Mouse (Mus musculus) spleen, postnatal 36 days (tissue): ENCODE results near the gene Apobec3.
"Not testable (repeated sequence)": the region's sequence is repeated elsewhere in the genome, so short reads cannot be mapped to it uniquely, and the experiment has no call there.

Experiments
- DNase-seq, 2 experiments: peaks; one replicate each; pipeline ENCODE4 v3.0.0; 2022; ENCODE audit warnings: low spot score in 2 of 2, mixed read lengths in 1 of 2

Gene Apobec3

DNA sequence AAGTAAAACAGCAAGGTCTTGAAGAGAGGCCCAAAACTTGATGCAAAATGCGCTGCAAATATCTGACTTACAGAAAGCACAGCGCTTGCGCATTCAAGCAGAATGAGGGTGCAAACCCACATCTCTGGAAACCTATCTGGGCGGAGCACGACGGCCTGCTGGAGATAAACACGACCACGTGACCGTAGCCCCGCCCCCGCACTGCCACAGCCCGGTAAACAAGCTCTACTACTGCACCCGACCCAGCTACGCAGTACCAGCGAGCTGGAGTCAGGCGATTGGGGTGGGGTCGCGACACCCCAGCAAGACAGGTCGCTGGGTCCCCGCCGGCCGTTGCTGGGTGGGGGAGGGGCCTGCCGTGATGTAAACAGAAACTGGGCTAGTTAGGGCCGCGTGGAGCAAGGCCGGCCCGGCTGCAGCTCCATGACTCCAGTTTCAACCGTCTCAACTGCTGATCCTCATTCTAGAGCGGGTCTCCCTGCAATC lies 36.2 kb downstream of the Apobec3 start:
- DNase-seq: peak; percentile 97 to 98

DNA sequence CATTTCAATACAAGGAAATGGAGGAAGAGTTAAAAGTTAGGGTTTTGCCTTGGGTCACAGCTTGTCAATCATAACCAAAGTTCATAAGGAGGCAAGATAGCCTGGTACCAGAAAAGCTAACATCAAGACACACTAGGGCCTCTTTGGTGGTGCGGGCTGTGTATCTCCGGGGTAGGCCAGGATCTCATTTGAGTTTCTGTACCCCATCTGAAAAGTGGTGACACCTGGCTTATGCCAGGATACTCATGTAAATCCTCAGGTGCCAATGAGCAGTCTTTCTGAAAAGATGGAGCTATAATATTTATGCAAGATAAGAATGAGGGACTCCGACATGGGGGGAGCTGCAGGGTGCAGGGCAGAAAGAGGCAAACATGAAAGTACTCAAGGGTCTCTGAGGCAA lies 36.9 kb downstream of the Apobec3 start:
- DNase-seq: no peak

DNA sequence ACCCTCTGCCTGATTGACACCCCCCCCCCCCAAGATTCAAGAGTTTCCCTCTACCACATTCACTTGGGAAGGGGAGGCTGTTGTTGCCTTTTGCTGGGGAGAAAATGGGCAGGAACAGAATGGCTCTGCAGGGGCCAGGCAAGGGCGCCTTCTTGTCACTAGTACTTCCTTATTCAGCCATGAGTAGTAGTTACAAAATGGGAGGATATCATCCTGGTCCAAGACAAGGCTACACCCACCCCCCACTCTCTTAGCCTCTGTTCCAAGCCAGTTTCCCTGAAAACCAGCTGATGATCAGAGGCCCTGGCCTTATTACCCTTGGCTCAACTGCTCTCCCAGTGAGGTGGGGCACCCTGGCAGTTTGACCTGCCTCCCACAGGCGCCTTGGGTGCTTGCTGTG lies 37.3 kb downstream of the Apobec3 start:
- no peak for DNase-seq

DNA sequence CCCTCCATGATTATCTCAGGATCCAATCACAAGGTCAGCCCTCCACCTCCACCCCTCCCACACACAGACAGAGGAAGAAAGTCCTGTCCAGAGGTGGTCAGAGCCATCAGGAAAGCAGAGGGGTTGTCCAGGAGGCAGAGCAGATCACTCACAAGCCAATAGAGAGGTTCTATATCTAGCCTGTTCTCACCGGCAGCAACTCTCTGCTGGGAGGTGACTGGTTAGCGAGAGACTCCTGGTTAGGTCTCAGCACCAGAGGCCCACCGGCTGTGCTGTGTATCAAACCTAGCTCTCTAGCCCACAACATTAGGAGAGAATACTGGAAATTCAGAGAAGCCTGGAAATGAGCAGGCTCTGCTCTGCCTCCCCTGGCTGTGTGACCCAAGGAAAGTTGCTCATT lies 38.3 kb downstream of the Apobec3 start:
- no peak for DNase-seq

DNA sequence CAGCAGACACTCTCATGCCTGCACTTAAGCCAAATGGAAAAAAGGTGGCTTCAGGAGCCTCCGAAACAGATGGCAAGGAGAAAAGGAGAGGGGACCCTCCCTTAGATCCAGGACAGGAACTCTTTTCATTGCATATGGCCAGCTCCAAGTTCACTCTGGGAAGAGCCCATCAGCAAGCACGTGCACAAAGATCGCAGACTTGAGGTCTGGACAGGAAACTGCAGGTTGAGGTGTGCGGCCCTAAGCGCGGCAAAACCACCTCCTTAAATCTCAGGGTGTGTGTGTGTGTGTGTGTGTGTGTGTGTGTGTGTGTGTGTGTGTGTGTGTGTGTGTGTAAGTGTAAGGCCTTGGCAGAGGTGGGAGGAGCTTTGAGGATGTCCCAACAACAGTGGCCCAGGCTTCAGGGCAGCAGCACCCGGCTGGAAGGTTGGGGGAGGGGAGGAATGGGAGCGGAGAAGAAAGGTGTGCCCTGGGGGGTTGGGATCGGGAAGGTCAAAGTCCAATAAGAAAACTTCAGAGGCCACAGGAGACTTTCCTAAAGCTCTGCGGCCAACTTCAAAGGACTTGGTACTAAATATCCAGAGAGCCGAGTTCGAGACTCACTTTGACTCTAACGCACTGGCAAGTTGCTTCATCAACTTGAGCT lies 40.2 kb downstream of the Apobec3 start:
- DNase-seq: no peak

DNA sequence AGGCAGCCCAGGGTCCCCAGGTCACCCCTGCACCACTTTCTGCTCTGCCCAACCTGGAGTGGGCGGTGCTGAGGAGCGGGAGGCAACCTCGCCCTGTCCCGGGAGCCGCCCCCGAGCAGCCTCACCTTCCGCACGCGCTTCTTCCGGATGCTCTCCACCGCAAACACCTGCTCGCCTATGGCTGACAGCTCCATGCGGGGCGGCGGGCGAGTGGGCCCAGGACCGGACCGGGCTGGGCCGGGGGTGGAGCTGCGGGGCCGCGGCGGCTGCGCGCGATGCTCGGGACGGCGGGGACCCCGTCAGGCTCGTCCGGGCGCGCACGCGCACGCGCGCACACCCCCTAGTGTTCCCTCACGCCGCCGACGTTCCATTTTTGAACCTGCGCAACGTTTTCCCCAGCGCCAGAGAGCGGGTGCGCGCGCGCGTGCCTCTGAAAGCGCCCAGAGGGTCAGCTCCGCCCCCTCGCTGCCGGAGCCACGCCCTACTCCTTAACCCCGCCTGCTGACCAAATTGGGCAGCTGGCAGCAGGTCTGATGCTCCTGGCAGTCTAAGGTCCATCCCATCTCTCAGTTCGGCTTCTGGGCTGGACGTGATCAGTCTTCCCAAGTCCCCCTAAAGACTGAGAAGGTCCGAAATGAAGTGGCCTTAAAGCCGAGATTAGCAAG lies 41.0 kb downstream of the Apobec3 start:
- peak; percentile 91 to 93 for DNase-seq

DNA sequence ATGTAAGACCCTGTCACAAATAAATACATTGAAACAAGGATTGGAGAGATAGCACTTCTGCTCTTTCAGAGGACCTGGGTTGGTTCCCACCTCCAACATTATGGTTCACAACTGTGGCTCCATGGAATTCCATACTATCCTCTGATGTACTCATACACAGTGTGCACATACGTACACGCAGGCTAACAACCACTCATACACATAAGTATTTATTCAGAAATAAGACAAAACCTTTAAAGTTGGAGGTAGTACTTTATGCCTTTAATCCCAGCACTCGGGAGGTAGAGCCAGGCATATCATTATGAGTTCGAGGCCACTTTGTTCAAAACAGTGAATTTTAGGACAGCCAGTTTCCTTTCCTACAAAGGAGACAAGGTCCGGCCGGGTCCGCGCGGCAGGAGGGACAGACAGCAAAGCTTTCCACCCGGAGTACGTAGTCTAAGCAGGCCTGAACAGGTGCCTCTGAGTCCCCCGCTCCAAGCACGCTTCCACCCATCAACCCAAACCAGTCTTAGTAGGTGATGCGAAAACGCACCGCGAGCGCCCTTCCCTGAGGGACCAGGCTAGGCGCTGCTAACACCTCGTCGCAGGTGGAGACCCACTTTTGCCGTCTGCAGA lies 41.7 kb downstream of the Apobec3 start:
- DNase-seq: no peak

DNA sequence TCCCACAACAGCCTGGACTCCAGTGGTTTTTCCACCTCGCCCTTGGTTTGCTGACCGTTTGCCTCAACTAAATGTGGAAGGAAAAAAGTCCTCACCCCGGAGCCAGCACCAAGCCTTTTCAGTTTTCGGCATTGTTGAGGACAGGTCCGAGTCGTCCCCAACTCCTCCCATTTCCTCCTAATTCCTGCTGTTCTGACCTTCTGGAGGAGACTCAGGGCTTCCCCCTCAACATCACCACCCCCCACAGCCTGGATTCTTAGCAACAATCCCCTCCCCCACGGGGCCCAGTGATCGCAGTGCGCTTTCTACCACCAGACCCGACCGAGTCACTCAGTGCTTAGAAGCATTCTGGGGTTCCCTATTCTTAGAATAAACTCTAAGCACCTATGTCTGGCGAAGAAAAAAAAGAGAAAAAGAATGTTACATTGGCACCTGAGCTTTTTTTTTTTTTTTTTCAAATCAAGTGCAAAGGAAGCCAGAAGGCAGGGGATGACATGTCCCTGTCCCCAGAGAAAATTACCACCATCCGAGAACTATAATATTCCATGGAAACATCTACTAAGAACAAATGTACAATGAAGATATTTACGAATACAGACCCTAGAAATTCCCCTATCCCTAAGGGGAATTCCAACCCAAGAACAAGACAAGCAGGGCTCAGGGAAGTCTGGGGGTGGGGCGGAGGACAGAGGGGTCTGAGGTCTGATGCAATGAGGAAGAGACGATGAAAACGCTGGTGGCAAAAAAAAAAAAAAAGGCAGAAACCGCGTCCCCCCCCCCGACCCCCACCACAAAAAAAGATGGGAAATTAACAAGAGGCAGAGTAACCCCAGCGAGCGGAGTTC lies 42.4 kb downstream of the Apobec3 start:
- DNase-seq: no peak

DNA sequence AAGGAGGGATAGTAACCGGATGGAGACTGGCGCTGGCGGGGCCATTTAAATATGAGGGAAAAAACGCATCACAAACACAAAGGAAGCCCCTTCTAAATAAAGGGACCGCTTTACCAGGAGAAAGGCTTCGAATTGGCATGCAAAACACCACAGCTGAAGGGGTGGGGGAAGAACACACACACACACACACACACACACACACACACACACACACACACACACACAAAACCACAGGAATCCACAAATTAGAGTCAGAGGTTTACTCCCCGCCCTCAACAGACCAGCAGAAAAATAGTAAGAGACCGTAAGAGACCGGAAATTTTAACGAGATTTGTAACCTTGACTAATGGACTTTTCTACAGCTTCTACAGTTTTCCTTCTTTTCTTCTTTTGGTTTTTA lies 43.3 kb downstream of the Apobec3 start:
- DNase-seq: no peak

DNA sequence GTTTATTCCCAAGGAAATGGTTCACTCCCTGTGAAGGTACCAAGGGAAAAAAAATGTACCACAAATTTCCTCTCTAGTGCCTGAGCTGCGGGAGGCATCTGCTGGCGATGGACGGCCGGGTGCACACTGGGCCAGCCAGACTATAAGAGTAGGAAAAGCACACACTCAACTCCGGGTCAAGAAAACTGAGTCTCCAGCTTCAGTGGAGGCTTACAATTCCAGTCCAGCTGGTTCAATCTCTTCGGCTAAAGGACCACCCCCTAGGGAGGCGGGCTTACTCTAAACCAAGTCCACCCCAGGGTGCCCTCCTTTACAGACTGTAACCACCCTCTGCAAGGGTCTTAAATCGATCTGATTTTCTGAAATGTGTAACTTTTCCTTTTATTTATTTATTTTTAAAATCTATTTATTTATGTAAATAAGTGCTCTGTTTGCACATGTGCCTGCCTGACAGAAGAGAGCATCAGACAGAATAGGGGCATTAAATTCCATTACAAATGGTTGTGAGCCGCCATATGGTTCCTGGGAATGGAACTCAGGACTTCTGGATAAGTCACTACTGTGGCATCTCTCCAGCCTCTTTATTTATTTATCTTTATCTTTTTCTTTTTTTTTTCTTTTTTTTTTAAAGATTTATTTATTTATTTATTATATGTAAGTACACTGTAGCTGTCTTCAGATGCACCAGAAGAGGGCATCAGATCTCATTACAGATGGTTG lies 44.4 kb downstream of the Apobec3 start:
- DNase-seq: no peak

DNA sequence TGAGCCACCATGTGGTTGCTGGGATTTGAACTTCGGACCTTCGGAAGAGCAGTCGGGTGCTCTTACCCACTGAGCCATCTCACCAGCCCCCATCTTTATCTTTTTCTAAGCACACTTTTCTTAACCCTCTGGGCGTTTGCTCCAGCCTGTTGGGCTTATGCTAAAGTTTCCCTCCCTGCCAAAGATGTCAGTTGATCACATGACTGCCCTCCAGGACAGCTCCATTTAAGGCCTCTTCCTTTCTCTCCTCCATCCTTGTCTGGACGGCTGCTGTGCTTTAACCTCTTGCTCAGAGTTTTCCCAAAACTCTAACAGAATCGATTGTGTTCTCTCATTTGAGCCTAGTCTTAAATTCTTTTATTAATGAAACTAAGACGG lies 44.9 kb downstream of the Apobec3 start:
- no peak for DNase-seq

DNA sequence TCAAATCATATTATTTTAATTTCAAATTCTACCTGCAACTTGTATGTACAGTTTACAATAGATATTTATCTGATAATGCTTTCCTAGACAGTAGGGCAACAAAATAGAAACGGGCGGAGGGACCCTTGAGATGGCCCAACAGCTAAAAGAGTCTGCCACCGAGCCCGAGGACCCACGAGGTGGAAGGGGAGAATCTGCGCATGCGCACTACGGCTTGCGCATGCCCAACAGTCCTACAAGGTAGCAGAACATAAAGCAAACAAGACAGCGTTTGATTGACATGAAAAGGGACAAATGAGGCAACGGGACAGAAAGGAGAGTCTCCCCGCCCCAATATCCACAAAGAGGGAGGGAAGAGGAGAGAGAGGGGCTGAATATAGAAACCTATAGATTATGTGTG lies 47.6 kb downstream of the Apobec3 start:
- no peak for DNase-seq

DNA sequence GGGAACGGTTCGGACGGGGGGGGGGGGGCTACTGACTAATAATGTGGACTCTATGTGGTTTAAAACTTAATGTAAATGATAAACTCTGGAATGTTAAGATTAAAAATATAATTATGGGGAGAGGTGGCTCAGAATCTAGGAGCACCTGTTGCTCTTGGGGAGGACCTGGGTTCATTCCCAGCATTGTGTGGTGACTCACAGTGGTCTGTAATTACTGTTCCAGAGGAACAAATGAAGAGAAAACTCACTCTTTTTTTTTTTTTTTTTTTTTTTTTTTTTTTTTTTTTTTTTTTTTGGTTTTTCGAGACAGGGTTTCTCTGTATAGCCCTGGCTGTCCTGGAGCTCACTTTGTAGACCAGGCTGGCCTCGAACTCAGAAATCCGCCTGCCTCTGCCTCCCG lies 48.0 kb downstream of the Apobec3 start:
- DNase-seq: not testable (repeated sequence)

DNA sequence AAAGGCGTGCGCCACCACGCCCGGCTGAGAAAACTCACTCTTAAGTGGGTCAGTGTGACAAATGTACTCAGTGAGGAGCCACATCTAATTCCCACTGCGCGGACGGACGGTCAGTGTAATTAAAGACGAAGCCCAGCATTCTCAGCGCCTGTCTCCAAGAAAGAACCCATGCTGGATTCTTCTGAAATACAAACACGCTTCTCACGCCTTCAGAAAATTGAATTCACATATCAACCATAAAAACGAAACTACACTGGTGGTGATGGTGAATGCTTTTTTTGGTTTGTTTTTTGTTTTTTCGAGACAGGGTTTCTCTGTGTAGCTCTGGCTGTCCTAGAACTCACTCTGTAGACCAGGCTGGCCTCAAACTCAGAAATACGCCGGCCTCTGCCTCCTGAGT lies 48.5 kb downstream of the Apobec3 start:
- DNase-seq: no peak

DNA sequence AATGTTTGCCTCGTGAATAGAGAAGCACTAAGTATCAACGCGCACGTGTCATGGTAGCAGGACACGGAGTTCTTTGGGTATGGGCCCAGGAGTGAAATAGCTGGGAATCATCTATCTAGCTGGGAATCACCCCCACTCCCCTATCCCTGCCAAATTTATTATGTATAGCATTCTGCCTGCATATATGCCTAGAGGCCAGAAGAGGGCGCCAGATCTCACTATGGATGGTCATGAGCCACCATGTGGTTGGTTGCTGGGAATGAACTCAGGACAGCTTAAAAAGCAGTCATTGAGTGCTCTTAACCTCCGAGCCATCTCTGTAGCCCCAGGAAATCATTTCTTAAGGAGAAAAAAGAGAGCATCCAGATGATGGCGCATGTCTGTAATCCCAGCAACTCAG lies 49.5 kb downstream of the Apobec3 start:
- no peak for DNase-seq

DNA sequence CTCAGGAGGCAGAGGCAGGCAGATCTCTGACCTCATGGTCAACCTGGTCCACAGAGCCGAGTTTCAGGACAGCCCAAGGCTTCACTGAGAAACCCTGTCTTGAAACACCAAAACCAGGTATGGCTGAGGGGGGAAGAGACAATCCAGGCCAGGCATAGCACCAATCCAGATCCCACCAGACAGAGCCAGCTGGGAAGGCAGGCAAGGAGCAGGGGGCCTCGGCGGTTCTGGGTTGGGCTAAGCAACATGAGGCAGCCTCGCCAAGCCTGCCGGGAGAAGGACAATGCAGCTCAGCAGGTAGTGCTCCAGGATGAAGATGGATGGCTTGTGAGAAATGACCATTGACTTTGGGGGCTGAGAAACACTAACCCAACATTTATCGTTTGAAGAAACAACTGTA lies 51.1 kb downstream of the Apobec3 start:
- no peak for DNase-seq

DNA sequence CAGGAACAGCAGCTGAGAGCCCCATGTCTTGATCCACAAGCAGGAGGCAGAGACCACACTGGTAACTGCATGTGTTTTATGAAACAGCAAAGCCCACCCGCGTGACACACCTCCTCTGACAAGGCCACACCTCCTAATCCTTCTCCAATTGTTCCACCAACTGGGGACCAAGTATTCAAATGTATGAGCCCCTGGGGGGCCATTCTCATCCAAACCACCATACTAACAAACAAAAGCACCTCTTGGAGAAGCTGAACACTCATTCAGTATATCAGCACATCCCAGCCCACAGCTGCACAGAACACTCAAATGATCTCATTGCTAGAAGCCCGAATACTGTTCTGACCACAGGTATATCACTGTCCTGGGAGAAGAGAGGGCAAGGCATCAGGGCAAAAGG lies 52.1 kb downstream of the Apobec3 start:
- no peak for DNase-seq

DNA sequence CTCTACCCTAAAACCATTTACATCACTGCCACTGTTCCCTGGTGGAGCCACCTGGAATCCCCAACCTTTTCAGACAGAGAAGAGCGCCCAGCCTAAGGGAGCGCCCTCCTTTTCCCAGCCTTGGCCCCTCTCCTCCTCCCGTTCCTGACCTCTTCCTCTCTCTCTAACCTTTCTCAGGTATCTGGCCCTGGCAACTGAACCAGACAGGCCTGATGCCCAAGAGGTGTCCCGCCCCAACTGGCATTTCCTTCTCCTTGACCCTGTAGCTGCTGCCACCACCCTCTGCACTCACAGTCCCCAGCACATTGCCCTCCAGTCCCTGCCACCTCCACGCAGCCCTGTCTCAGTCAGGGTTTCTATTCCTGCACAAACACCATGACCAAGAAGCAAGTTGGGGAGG lies 53.5 kb downstream of the Apobec3 start:
- no peak for DNase-seq

DNA sequence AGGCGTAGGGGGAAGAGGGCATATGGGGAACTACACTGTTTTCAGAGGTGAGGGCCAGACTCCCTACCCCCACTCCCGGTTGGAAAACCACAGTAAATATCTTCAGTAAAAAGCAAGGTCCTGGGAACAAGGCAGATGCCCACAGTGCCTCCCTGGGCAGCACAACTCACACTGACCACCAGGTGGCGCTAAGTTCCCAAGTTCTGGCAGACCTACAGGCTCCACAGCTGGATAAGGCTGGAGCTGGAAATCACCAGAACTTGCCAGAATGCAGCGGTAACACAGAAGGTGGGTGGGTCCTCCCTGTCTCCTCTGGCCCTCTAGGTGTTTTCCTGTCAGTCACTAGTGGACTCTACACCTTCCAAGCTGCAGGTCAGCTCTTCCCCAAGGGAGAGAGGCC lies 54.6 kb downstream of the Apobec3 start:
- peak; percentile 64 to 75 for DNase-seq

DNA sequence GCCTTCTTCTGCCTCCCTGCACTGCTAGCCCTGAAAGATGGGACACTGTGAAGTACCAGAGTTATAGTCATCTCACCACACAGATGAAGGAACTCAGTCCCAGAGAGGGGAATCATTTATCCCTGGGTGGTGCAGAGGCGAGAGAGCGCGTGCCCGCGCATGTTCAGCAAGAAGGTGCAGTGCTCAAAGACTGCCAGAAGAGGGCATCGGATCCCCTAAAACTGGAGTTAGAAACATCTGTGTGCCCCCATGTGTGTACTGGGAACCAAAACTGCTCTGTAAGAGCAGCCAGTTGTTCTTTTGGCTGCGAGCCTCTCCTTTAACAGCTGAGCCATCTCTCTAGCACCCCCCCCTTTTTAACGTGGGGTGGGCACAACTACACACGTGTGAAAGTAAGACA lies 55.3 kb downstream of the Apobec3 start:
- DNase-seq: no peak

DNA sequence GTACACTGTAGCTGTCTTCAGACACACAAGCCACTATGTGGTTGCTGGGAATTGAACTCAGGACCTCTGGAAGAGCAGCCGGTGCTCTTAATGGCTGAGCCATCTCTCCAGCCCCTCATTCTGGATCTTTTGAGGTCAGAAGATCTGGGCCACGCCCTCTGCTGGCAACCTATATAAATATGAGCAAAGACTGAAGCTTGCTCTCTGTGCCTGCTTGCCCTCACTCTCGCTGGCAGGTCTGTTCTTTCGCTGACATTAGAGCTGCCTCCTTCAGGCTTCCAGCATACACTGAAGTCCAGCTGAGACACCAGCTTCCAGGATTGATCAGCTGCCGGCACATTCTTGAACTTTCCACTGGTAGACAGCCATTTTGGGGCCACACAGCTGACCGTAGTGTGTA lies 56.2 kb downstream of the Apobec3 start:
- DNase-seq: no peak
